Mouse (Mus musculus) forebrain, embryonic 11.5 days (tissue): Measurements from ENCODE around the gene Ptpn11. TPM values are rescaled to one million over a fixed set of nuclear protein-coding genes. Genes with fewer than 3 reads are reported as not detected.

Experiments
- ATAC-seq: fragments of 200-750 bp; cut with Nextera tagmentation; replicated peaks from 2 replicates; pipeline ENCODE4 v1.8.0; 2017; ENCODE audit warnings: moderate TSS enrichment; ENCODE audit not compliant: low FRiP score
- DNase-seq: peaks from one replicate; pipeline ENCODE4 v3.0.0-alpha.2; 2017; ENCODE audit warnings: low spot score
- H3K27ac ChIP-seq: fragments of 300-500 bp; sonication (generic); 2 replicates; pipeline ENCODE4 v1.5.1; 2014; ENCODE audit warnings: low read depth, low read length
- H3K27me3 ChIP-seq: fragments of 300-500 bp; sonication (generic); 2 replicates; pipeline ENCODE4 v1.6.1; 2014; ENCODE audit warnings: mild to moderate bottlenecking, low read length, mixed read lengths; ENCODE audit not compliant: control insufficient read depth, insufficient read depth
- H3K36me3 ChIP-seq: fragments of 300-500 bp; sonication (generic); 2 replicates; pipeline ENCODE4 v1.6.1; 2014; ENCODE audit warnings: mild to moderate bottlenecking, low read length, moderate library complexity, mixed read lengths; ENCODE audit not compliant: control insufficient read depth, insufficient read depth
- H3K4me1 ChIP-seq: fragments of 300-500 bp; sonication (generic); replicated peaks from 2 replicates; pipeline ENCODE4 v1.6.1; 2014; ENCODE audit warnings: low read length, mixed read lengths; ENCODE audit not compliant: control insufficient read depth, insufficient read depth
- H3K4me2 ChIP-seq: fragments of 300-500 bp; sonication (generic); 2 replicates; pipeline ENCODE4 v1.6.1; 2014; ENCODE audit warnings: low read depth, mild to moderate bottlenecking, low read length, moderate library complexity, mixed read lengths; ENCODE audit not compliant: severe bottlenecking
- H3K4me3 ChIP-seq: fragments of 300-500 bp; sonication (generic); 2 replicates; pipeline ENCODE4 v1.5.1; 2014; ENCODE audit warnings: low read depth, low read length
- H3K9ac ChIP-seq: fragments of 300-500 bp; sonication (generic); 2 replicates; pipeline ENCODE4 v1.6.1; 2014; ENCODE audit warnings: low read length
- H3K9me3 ChIP-seq: fragments of 300-500 bp; sonication (generic); 2 replicates; pipeline ENCODE4 v1.6.1; 2016; ENCODE audit warnings: low read length, mixed read lengths; ENCODE audit not compliant: control insufficient read depth
- WGBS: fragments of 180-500 bp; shearing (Covaris S2); extraction: QIAGEN DNeasy Blood & Tissue Kit; methylation state at CpG from one replicate; pipeline ENCODE4 v1.1.7; 2014; 5-methylcytosine and 5-hydroxymethylcytosine counted together
- polyA plus RNA-seq: library from polyadenylated mRNA; unstranded; fragments of >200 nt; fragmentation: Nextera tagmentation; extraction: Ambion mirVana; gene quantifications from 2 replicates; pipeline ENCODE4 v1.2.1, GENCODE M21; 2014

Ptpn11 gene
- polyA plus RNA-seq, 1 experiment from 2014 or later: 27.4 TPM

DNA sequence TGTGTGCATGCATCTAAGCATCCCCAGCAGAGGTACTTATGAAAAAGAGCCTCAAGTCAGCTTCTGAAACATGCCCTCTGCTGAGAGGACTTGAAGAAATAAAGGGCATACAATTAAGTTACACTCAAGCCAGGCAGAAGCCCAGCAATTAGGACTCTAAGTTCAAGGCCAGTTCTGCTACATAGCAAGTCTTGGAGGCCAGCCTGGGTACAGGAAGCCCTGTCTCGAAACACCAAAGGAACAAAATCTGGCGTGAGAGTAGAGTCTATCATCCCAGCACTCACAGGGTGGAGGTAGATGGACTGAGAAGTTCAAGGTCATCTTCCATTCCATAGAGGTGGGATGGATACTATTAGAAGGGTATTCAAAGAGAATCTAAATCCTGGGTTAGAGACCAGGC is 6.8 kb downstream of the Ptpn11 start:
- peaks cover 13% of the 10 kb centered on the region; the same call in 1 of the 2 replicates for H3K4me1 ChIP-seq
- H3K27ac ChIP-seq: no peak overlapping the region
- WGBS: 84% methylated on average over 2 of the region's 2 CpGs
- H3K9me3 ChIP-seq: no peaks in the 10 kb centered on the region
- H3K4me2 ChIP-seq: no peak overlapping the region
- no peak for ATAC-seq
- H3K36me3 ChIP-seq: no peaks in the 10 kb centered on the region
- no peak overlapping the region for H3K9ac ChIP-seq
- H3K27me3 ChIP-seq: no peaks in the 10 kb centered on the region
- DNase-seq: no peak
- no peak overlapping the region for H3K4me3 ChIP-seq

DNA sequence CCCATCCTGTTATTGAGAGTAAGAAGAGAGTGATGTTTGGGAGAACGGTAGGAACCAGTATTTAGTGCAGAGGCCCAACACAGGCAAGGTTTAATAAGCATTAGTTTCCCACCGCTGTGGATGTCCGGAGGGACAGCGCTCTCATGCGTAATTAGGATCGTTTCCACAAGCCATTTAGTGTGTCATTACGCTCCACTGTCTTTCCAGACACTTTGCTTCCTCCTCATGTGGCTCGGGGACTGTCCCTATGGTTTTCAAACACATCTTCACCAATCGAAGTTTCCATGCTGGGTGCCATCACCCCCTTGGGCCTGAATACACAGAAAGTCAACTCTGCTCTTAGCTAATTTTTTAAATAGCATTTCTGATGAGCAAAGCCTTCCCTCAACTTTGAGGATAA is 7.9 kb downstream of the Ptpn11 start:
- no peaks in the 10 kb centered on the region for H3K9me3 ChIP-seq
- no peaks in the 10 kb centered on the region for H3K36me3 ChIP-seq
- ATAC-seq: no peak
- peaks cover 11% of the 10 kb centered on the region; the same call in 1 of the 2 replicates for H3K4me1 ChIP-seq
- H3K9ac ChIP-seq: no peak overlapping the region
- no peaks in the 10 kb centered on the region for H3K27me3 ChIP-seq
- H3K4me2 ChIP-seq: no peak overlapping the region
- no peak overlapping the region for H3K4me3 ChIP-seq
- H3K27ac ChIP-seq: no peak overlapping the region
- 78% methylated on average over 9 of the region's 9 CpGs for WGBS
- DNase-seq: no peak

DNA sequence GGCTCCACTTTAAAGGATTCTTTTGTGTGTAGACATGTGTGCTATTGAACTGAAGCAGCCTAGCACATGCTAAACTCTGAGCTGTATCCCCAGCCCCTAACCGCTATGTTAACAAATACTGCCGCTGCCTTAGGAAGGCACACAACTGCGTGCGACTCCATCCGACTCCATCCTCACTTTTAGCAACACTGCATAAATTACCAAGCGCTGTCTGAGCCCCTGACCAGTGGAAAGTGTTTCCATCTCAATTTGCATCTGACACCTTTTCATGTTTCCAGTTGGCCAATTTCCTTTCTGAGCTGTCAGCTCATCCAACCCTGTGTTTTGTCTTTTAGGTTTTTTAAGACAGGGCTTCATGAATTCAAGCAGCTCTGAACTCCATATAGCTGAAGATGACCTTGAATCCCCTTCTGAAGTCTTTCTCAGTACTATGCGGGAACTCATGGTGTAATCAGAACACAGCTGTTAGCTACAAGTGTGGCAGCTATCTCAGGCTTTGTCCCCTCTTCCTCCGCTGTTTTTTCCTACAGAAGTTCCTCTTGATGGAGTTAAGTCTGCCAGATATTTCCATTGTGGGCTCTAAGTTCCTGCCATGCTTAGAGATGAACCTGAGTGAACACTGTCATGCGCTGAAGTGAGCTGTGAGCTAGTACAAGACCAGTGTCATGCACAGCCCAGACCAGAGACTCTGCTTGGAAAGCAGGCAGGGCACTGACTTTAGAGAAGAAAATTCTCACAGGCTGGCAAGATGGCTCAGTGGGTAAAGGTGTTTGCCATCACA is 11.9 kb downstream of the Ptpn11 start:
- H3K4me1 ChIP-seq: 0 out of 2 replicates have a peak, but pooled peaks cover 2% of the 10 kb centered on the region
- peak overlapping the region; percentile 46 for H3K27ac ChIP-seq
- H3K36me3 ChIP-seq: no peaks in the 10 kb centered on the region
- no peak overlapping the region for H3K9ac ChIP-seq
- no peak overlapping the region for H3K4me3 ChIP-seq
- ATAC-seq (no peak), DNase-seq (no peak)
- no peaks in the 10 kb centered on the region for H3K27me3 ChIP-seq
- 81% methylated on average over 9 of the region's 9 CpGs for WGBS
- no peak overlapping the region for H3K4me2 ChIP-seq
- no peaks in the 10 kb centered on the region for H3K9me3 ChIP-seq

DNA sequence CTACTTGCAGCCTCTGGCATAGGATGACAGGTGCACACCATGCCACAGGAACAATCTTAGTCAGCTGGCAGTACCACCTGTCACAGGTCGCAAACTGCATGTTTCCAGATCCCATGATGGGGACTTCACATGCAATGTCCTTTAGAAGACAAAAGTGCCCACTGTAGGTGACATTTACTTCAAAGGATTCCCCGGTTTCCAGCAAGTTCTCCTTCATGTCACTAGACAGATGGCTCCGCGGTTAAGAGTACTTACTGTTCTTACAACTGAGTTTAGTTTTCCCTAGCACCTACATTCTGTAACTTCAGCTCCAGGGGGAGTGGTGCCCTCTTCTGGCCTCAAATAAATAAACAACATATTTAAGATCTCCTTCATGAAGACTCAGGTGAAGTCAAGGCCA is 18.4 kb downstream of the Ptpn11 start:
- WGBS: 92% methylated on average over 4 of the region's 4 CpGs
- Histone ChIP-seq H3K4me3 (no peak overlapping the region), H3K9me3 (no peaks in the 10 kb centered on the region), H3K4me2 (no peak overlapping the region), H3K27ac (no peak overlapping the region), H3K27me3 (no peaks in the 10 kb centered on the region), H3K36me3 (no peaks in the 10 kb centered on the region), H3K4me1 (no peaks in the 10 kb centered on the region), H3K9ac (no peak overlapping the region)
- DNase-seq (no peak), ATAC-seq (no peak)

DNA sequence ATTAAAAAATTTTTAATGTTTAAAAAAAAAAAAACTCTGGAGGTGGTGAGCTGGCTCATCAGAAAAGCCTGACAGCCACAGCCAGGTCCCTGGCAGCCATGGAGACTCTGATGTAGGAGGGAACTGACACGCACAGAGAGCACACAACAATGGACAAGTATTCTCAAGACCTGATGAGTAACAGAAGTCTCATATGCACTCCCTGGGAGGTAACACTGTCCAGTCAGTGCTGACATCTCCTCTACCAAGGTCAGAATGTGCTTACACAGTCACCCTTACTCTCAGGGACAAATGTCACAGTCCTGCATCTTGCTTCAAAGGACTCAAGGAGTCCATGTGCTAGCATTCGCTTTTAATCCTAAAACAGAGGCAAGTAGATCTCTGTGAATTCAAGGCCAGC is 21.6 kb downstream of the Ptpn11 start:
- Histone ChIP-seq H3K9ac (no peak overlapping the region), H3K4me1 (no peaks in the 10 kb centered on the region), H3K27me3 (no peaks in the 10 kb centered on the region), H3K4me2 (no peak overlapping the region), H3K4me3 (no peak overlapping the region), H3K36me3 (peaks cover 5% of the 10 kb centered on the region; the same call in 1 of the 2 replicates), H3K9me3 (no peaks in the 10 kb centered on the region), H3K27ac (no peak overlapping the region)
- DNase-seq (no peak), ATAC-seq (no peak)
- 88% methylated on average over 2 of the region's 2 CpGs for WGBS

DNA sequence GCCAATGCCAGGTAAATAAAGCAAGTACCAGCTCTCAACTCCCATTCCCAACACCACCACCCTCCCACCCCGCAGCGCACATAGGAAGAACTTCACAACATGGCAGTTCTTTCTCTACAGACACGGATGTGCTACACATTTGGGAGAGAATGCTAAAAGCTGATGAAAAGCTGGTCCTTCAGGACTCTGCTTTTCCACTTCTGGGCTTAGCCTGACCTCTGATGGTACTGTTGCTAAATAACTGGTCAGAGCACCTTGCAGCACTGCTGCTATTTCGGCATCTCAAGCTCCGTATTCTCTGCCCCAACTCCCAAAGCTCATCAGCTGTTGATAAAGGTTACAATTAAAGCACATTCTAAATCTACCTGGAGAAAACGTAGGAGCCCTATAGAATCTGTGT is 24.3 kb downstream of the Ptpn11 start:
- Histone ChIP-seq H3K27ac (no peak overlapping the region), H3K27me3 (no peaks in the 10 kb centered on the region), H3K4me1 (no peaks in the 10 kb centered on the region), H3K36me3 (peaks cover 16% of the 10 kb centered on the region; the same call in 1 of the 2 replicates), H3K4me2 (no peak overlapping the region), H3K9me3 (no peaks in the 10 kb centered on the region), H3K4me3 (no peak overlapping the region), H3K9ac (no peak overlapping the region)
- WGBS: 95% methylated on average over 6 of the region's 6 CpGs
- DNase-seq (no peak), ATAC-seq (no peak)

DNA sequence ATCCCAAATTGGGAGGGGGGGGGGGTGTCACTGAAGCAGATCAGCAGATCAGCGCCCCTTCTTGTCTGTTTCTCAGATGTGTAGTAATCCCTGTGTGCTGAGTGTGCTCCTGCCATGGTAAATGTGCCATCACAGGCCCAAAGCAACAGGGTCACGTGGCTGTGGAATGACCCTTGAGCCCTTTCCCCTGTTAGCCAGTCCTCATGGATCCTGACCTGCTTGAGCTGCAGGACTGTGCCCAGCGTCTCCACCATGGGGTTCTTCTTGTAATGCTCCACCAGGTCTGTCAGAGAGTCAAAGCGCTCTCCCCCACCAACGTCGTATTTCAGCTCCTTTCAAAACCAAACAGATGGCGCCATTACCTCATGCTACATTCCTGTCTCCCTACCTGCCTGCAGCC is 28.3 kb downstream of the Ptpn11 start:
- Histone ChIP-seq H3K4me1 (no peaks in the 10 kb centered on the region), H3K27me3 (no peaks in the 10 kb centered on the region), H3K27ac (no peak overlapping the region), H3K9ac (no peak overlapping the region), H3K36me3 (peaks cover 16% of the 10 kb centered on the region; the same call in 1 of the 2 replicates), H3K9me3 (no peaks in the 10 kb centered on the region), H3K4me2 (no peak overlapping the region), H3K4me3 (no peak overlapping the region)
- WGBS: 93% methylated on average over 7 of the region's 7 CpGs
- no peak for DNase-seq
- ATAC-seq: no peak

DNA sequence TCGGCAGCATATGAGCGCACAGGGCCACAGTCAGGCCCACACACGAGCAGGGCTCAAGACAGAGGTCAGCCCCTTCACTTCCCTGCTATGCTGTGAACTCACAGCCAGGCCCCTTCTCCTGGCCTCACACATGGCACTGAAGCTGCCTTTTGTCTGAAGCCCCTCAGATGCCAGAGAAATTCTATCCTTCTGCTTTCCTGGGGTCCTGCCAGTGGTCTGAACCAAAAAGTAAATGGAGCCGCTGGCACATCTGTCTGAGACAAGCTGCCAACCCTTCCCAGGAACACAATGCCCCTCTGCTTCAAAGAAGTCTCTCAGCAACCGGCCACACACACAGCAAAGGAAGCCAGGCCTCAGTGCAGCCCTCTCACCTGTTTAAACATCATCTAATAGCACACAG is 28.9 kb downstream of the Ptpn11 start:
- WGBS: 93% methylated on average over 5 of the region's 5 CpGs
- Histone ChIP-seq H3K9me3 (no peaks in the 10 kb centered on the region), H3K9ac (no peak overlapping the region), H3K27me3 (no peaks in the 10 kb centered on the region), H3K4me2 (no peak overlapping the region), H3K36me3 (peaks cover 16% of the 10 kb centered on the region; the same call in 1 of the 2 replicates), H3K27ac (no peak overlapping the region), H3K4me1 (no peaks in the 10 kb centered on the region), H3K4me3 (no peak overlapping the region)
- DNase-seq (no peak), ATAC-seq (no peak)

DNA sequence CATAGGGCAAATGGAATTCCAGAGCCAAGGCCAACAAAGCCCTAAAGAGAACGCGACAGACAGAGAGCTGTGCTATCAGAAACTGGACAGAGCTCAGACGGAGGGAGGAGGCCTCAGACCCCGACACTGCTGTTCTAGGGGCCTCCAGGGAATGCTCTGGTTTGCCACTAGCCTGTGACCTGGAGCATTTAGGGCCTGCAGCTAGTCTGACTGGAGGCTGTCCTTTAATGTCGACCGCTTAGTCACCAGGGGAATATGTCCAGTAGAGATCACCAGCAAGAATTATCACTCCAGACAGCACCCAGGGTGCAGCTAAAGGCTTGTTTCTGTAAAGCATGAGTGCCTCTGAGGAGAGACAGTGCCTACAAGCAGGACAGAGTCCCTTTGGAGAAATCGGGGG is 32.2 kb downstream of the Ptpn11 start:
- 95% methylated on average over 7 of the region's 7 CpGs for WGBS
- DNase-seq (no peak), ATAC-seq (no peak)
- no peaks in the 10 kb centered on the region for H3K4me1 ChIP-seq
- peaks cover 10% of the 10 kb centered on the region; the same call in 1 of the 2 replicates for H3K36me3 ChIP-seq
- no peaks in the 10 kb centered on the region for H3K27me3 ChIP-seq
- H3K27ac ChIP-seq: no peak overlapping the region
- H3K9ac ChIP-seq: no peak overlapping the region
- no peaks in the 10 kb centered on the region for H3K9me3 ChIP-seq
- no peak overlapping the region for H3K4me2 ChIP-seq
- no peak overlapping the region for H3K4me3 ChIP-seq
